Mouse (Mus musculus): ENCODE measurements around the gene B3gat2. TPM values are rescaled to one million over a fixed set of nuclear protein-coding genes. Genes with fewer than 3 reads are reported as not detected.

B3gat2 gene
- polyA plus RNA-seq, 1 experiment from 2014 or later = 0.19 TPM

- Histone ChIP-seq H3K9me3 (replicated peaks) (no peaks in the 10 kb centered on the region), H3K36me3 (no peaks in the 10 kb centered on the region), H3K27ac (no peak overlapping the region), H3K4me3 (no peak overlapping the region), H3K27me3 (replicated peaks) (no peaks in the 10 kb centered on the region), H3K9ac (no peak overlapping the region), H3K4me2 (no peak overlapping the region), H3K4me1 (peaks cover 12% of the 10 kb centered on the region)
- 84% methylated on average over 7 of the region's 7 CpGs for WGBS (ENCODE audit: insufficient replicate concordance)
- ATAC-seq = no peak; the same call in 1 of the 2 replicates
Observed at GRCm38 (mm10) chr1:23884914-23885313, 123.4 kb downstream of the B3gat2 start.

- 78% methylated on average over 1 of the region's 1 CpGs for WGBS (ENCODE audit: insufficient replicate concordance)
- Histone ChIP-seq H3K27ac (no peak overlapping the region), H3K27me3 (replicated peaks) (no peaks in the 10 kb centered on the region), H3K4me3 (no peak overlapping the region), H3K4me1 (no peaks in the 10 kb centered on the region; the same call in 1 of the 2 replicates), H3K36me3 (no peaks in the 10 kb centered on the region), H3K9me3 (replicated peaks) (no peaks in the 10 kb centered on the region), H3K4me2 (no peak overlapping the region), H3K9ac (no peak overlapping the region)
- ATAC-seq = no peak
Observed at GRCm38 (mm10) chr1:23892072-23892471, 130.5 kb downstream of the B3gat2 start.

Other genes starting within 250 kb of the B3gat2 start
- gene Smap1, start 160.6 kb downstream of the B3gat2 start, polyA plus RNA-seq (2016; fragmentation: Nextera tagmentation; extraction: Ambion mirVana) = 35.6 and 38.2 TPM in 2 replicates
- 46.4 and 50.7 TPM in 2 replicates for gene Sdhaf4, start 243.9 kb downstream of the B3gat2 start, polyA plus RNA-seq (2016; fragmentation: Nextera tagmentation; extraction: Ambion mirVana)